Mouse (Mus musculus) mouse embryonic stem cell (cell line): ENCODE measurements at regions not wholly inside any gene's neighbourhood (a gene's known extent, or its start where the extent isn't known, plus 50 kb on each side); places are given as distances from the start of the nearest gene placed in this dataset.

Experiments
- in situ Hi-C, 2 experiments: fragments of 300-500 bp; cut with MboI; formaldehyde crosslinking; loops; 1 replicate in 1 of 2; 3 replicates in 1 of 2; pipeline ENCODE4 v1.14.3; 2019 to 2020; ENCODE audit warnings: low sequenced_read_pairs in 2 of 2, low pct_unique_long_range_greater_than_20kb in 1 of 2, mixed read lengths in 1 of 2; ENCODE audit not compliant: unreplicated experiment in 1 of 2

DNA sequence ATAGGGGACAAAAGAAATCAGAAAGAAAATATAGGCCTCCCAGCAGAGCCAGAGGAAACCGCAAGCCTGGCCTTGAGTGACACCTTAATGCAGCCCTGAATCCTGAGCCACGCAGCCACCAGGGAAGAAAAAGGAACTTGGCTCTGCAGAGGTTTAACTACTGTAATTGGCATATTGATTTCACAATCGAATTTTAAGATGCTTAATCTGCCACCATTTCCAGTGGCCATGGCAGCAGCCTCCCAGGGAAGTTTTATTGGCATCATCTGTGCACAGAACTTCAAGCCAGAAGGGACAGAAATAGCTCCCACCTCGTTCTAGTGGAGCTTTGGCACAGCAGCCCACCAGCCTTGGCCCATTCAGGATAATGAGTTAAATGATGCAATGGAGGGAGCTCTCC lies 117.1 kb upstream of the Hs6st1 start:
- in situ Hi-C loops = no loop called here

DNA sequence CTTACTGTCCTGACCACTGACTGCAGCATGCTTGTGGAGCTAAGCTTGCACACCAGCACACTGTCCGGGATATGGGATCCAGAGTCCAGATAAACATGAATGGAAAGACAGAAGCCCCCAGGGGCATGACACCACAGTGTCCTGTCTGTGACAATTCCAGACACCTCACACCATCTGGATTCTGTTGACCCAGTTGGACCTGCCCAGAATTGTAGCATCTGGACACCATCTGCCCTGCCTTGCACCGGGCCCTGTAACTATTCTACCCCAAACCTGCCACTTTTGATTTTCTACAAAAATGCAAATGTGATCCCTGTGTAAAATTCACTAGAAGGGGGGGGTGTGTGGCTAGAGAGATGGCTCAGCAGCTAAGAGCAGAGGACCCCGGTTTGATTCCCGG lies 114.5 kb upstream of the Hs6st1 start:
- in situ Hi-C loops = no loop called here

DNA sequence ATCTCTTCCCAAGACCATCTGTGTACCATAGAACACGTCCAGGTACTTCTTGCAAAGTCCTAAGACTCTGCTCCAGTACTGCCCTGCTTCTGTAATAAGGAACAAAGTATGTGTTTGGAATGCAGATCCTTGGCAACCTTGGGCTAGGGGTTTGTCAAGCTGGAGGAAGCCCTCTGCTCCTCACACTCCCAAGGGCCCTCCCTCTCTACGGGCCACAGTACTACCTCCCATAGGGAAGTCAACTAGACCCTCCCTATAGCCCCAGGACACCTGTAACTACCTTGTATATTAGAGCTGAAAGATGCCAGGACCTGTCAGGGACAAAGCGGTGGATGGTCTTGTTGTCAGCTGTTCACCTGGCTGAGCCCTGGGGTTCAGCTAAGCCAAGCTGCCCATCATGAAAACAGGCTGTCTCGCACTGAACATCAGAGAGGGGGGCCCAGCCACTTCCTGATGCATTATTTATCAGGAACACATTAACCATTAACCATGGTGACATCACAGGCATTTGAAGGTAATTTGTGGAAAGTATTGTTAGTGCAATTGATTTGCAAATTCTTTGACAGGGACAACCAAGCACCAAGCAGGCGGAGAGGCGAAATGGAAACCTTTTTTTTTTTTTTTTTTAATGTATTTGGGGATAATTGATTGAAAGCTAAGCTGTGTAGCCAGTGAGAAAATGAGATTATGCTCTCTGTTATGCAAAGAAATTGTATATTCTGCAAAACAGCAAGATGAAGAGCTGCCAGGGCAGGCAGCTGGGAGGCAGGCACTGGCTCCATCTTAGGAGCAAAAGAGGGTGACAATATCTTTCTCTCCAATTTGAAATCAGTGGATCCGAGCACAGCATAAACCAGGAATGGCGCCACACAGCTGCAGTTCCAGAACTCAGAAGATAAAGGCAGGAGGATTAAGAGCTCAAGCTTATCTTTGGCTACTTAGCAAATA lies 110.5 kb upstream of the Hs6st1 start:
- in situ Hi-C loops = no loop called here

DNA sequence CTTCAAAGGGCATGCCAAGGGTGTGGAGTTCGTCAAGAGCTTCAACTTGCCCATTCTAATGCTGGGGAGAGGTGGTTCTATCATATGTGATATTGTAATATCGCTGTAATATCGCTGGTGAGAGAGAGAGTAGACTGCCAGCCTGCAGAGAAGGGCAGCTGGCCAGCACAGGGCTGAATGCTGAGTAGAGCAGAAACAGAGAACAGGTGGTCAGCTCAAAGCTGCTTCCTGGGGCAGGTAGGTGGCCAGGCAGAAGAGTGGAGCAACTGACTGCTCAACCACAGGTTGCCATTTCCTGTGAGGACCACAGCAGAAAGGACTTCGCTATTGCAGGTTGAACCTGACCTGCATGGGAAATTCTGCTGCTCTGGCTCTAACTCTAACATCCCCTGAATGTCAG lies 108.5 kb upstream of the Hs6st1 start:
- in situ Hi-C loops = no loop called here

DNA sequence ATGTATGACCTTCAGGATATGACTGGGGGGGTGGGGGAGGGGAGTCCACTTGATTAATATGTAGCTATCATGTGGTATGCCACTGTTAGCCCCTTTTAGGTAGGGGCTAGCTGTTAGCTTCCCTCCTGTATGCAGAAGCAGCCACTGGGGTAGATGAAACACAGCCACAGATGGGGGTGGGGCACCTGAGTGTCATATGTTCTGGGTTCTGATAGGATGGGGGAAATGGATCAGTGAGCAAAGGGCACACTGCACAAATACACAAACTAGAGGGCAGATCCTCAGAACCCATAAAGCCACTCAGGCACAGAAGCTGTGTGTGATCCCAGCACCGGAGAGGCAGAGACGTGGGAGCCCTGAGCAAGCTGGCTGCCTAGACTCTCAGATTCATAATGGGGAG lies 107.4 kb upstream of the Hs6st1 start:
- in situ Hi-C loops = no loop called here

DNA sequence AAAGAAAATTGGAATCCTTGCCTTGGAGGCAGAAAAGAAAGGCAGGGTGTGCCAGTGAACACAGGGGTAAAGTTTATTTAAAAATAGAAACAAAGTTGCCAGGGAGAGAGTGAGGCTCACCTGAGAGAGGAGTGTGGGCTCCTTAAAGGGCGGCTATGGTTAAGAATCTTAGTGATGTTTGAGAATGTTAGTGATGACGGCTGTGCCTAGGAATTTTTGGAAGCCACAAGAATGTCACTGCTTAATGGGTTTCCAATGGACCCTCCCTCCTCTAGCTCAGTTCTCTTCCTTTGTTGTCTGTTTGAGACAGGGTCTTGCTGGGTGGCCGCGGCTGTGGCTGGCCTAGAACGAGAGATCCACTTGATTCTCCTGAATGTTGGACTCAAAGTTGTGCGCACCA lies 106.3 kb upstream of the Hs6st1 start:
- in situ Hi-C loops = no loop called here

DNA sequence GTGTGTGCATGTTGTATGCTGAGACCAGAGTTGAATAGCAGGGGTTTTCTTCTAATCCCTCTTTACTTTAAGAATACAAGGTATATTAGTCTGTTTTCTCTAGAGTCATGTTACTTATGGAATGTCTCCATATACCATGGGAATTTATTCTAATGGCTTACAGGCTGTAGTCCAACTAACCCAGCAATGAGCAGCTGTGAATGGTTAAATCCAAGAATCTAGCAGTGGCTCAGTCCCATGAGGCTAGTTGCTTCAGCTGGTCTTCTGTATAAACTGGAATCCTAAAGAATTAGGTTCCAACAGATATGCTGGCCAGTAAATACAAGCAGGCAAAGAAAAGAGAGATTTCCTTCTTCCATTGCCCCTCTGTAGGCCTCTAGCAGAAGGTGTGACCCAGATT lies 99.7 kb upstream of the Hs6st1 start:
- in situ Hi-C loops = no loop called here

DNA sequence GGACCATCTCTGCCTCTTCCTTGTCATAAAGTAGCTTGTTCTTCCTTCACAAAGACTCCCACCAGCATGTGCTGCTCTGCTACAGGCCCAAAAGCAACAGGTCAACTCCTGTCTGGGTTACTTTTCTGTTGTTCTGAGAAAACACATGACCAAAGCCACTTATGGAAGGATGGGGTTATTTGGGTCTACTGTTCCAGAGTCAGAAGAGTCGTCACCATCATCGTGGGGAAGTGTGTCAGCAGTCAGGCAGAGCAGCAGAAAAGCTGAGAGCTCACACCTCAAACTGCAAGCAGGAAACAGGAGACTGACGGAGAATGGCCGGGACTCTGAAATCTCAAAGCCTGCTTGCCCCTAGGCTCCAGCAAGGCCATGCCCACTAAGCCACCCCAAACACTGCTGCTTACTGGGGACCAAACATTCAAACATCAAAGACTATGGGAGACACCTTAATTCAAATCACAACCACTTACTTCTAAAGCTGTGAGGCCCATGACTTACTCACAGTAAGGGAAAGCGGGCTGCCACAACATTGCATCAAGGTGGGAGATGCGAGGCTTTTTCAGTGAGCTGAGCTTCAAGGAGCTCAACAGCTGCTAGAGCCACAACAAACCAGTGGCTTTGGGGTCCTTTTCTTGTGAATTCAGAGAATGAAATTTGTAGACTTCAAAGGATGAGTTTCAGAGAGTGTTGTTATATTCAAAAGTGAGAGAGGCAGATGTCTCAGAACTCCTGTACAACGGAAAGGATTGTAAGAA lies 96.6 kb upstream of the Hs6st1 start:
- in situ Hi-C loops = no loop called here

DNA sequence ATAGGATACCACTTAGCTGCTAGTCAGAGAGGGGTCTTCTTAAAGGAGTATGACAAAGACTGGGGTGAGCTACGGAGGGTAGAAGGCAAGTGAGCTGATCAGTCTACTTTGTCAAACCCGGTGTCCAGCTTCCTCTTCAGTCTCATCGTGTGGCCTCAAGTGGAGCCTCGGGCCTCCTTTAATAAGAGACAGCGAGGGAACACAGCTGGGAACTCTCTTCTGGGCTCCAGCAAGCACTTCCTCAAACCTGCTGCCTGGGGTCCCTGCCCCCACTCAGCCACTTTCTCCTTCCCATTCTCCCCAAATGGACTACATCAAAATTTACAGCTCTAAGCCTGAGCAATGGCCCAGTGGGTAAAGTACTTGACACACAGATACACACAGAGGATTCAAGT lies 96.0 kb upstream of the Hs6st1 start:
- in situ Hi-C loops = no loop called here

DNA sequence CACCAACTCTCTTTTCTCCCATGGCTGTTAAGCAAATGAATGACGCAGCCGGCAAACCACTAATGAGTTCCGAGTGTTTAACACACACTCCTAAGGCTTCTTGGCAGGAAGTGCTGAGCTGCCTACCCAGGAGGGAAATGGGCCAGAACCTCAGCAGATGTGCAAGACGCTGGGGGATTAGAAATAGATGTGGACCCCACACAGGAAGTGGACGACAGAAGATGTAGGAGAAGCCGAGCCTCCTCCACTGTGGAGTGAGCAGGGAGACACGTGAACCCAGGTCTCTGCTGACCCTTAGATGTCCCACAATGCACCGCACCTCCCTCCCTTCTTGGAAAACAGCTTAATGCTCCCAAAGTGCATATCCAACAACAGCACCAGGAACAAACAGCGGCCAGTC lies 94.8 kb upstream of the Hs6st1 start:
- in situ Hi-C loops = no loop called here

DNA sequence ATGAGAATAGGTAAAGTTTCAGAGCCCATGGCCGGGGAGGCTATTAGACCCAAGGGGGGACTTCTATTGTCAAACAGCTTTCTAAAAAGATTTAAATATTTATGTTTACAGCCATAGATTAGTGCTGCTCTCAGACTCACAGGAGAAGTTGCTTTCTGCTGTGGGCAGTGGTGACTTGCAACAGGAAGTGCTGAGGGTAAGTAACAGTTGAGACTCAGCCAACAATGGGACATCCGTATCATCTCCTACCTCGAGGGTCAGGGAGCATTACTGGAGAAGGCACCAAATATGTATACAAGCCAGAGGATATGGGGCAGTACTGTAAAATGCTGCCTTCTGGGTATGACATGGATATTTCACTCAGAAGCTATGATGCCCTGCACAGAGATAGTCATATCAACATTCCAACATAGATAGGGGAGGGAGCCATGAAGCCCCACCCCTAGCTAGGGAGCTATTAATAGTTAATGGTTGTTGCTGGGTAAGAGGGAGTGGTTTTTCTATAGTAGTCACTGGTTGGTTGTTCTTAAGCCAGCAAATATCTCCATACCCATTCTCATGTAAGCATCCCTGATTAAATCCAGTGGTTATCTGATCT lies 92.5 kb upstream of the Hs6st1 start:
- in situ Hi-C loops = no loop called here

DNA sequence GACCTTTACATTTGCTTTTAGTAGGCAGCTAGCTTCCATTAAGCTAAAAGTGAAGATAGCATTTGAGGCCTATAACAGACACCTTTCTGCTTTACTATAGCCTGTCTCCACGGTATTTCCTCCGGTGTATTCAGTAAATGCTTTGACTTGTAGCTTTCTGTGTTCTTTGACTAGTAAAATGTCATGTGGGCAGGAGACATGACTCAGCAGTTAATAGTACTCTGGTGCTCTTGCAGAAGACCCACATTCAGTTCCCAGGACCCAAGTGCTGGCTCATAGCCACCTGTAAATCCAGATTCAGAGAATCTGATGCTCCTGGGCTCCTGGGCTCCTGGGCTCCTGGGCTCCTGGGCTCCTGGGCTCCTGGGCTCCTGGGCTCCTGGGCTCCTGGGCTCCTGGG lies 91.7 kb upstream of the Hs6st1 start:
- in situ Hi-C loops = no loop called here

DNA sequence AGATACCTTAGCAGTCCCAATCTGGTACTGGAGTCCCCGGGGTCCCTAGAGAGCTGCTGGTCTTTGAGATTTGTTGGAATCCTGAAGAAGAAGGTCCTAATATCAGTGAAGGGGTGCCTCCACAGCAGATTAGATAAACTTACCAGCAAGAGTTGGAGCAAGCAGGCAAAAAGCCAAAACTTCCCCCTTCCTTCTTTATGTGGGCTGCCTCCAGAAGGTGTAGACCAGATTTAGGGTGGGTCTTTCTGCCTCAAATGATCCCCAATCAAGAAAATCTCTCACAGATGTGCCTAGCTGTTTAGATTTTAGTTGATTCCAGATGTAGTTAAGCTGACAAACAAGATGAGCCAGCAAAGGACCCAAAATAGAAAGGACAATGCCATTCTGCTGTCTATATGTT lies 90.1 kb upstream of the Hs6st1 start:
- in situ Hi-C loops = no loop called here

DNA sequence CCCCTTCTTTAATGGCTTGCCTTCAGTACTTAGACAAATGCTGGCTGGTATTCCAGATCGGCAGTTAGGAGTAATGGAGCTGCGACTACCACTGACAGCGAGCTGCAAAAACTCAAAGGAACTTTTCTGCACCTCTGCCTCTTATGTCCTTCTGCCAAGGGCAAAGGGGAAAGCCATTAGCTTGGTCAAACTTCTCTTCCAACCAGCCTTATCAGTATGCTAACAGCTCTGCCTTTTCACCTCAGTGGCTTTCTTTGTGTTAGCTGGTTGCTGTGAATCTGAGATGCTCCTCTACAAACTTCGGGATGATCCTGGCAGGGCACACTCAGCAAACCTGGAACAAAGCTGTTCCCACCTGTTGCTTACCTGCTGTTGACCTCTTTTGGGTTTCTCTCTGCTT lies 89.4 kb upstream of the Hs6st1 start:
- in situ Hi-C loops = no loop called here

DNA sequence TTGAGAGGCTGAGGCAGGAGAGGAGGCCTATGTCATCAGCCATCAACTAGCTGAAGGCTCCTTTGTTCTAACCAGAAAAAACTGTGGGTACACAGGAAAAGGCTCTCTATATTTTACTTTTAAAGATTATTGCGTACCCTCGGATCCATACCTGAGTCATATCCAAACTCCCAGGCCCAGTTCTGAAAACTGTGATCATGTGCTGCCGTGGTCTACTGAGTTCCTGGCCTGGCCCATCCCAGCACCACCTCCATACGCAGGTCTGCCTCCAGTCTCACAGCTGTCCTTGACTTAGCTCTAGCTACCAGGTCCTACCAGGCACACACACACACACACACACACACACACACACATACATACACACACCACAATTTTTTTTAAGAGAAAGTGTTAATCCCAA lies 87.0 kb upstream of the Hs6st1 start:
- in situ Hi-C loops = loop anchor here in 1 of 2 experiments (10.0 kb wide), 1 partner anchor 136 kb away; no protein-coding TSS in a partner anchor

DNA sequence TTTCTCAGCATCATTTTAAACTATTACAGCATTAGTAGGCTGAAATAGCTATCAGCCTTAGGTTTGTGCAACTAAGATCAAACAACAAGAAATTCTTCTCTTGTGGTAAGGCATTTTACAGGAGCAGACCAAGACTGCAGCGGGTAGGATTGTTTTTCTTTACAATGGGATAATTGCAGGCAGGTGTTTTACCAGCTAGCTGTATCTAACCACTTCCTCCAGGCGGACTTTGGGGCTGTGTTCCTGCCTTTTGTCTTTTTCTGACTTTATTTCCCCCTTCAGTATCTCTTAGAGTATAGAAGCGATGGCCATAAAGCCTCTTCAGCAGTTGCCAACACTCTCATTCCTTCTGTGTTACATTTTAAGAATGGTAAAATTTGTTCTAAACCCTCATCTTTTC lies 84.8 kb upstream of the Hs6st1 start:
- in situ Hi-C loops = loop anchor here in 1 of 2 experiments (10.0 kb wide), 1 partner anchor 139 kb away; no protein-coding TSS in a partner anchor

DNA sequence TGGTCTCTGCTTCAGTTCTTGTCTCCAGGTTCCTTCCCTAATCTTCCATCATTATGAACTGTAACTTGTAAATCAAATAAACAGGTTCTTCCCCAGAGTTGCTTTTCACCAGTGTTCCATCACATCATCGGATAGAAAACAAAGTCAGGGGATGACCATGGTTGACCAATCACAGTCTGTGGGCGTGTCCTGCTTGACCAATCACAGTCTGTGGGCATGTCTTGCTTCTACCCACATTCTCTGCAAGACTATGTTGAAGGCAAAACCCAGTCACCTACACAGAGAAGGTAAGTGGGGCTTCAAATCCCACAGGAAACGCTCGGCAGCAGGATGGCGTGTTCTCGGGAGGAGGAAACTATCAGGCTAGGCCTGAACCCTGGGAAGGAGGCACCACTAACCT lies 82.9 kb upstream of the Hs6st1 start:
- in situ Hi-C loops = loop anchor here in 1 of 2 experiments (10.0 kb wide), 1 partner anchor 141 kb away; no protein-coding TSS in a partner anchor

DNA sequence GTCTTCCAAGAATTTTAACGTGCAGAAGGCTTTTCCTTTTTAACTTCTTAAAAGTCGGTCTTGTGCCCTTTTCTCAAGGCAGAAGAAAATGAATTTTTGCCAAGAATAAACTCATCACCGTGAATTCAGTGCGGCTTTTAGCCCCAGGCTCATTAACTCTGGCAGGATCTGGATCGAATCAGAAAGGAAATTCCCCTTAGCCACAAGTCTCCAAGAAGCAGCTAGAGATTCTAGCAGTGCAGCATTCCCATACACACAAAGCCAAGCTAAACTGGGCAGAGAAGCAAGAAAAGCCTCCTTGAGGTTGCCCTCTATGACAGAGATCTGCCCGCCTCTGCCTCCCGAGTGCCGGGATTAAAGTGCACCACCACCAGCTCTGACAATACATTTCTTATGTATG lies 81.5 kb upstream of the Hs6st1 start:
- in situ Hi-C loops = loop anchor here in 1 of 2 experiments (10.0 kb wide), 1 partner anchor 142 kb away; no protein-coding TSS in a partner anchor

DNA sequence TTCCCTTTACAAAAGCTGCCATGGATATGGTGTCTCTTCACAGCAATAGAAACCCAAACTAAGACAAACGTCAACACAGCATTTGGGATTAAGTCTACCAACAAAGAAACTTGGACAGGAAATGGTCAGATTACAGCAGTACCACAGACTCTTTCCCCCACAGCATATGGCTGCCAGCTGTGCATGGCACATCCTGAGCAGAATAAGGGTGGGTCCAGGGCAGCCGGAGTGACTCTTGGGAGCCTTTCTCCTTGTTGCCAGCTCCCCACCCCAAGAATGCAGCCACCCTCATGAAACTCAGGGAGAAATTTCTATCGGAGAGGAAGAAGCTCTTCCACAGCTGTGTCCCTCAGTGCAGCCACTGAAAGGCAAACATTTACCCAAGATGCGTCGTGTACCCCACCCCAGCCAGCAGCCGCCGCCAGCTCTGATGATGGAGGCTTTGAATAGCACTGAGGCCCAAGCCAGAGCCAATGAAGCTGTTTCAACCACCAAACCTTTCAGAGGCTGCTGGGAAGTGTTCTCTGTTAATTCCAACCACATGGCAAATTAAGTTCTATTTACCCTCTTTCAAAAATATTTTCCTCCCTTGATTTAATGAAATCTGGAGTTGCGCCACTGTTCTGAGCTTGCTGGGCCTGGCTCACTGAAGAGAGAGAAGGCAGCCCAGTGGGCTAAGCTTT lies 75.8 kb upstream of the Hs6st1 start:
- in situ Hi-C loops = no loop called here
